Comparison of ENCODE assay signal across 8 mouse cellular contexts in the genomic region with DNA sequence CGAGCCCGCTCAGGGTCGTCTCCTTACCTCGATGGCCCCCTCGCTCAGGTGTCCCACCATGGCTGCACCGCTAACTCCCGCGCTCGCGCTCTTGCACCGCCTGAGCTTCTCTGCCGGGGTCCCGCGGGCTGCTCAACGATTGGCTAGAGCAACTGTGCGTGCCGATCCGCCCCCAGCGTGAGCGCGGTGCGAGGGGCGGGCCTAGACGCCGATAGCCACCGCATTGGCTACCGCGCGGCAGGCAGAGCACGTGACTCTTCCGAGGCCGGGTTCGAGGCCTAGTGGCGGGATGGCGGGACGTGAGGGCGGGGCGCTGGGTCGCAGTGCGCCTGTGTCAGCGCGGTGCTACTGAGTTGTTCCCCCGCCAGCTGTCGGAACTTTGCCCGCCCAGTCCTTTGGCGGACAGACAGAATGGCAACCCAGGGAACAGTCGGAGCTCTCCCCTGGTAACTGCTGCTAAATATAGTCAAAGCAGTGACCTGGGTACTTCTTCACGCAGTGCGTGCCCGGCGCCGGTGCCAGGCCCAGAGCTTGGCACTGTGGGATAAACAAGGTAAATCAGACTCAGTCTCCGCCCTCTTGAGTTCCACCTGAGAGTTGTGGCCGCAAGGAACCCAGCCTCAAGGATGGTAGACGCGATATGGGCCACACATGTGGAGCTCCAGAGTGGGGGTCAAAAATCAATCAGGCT. TPM values are rescaled to one million over a fixed set of nuclear protein-coding genes. Genes with fewer than 3 reads are reported as not detected.
DNase-seq lines count a peak whose midpoint lies in the region; ATAC-seq and TF ChIP-seq lines count a peak whose summit lies in the region.

A gene (minus strand): TSS at position 126 of the 691 bp plus-strand sequence.
A gene (plus strand): TSS at position 235 of the 691 bp plus-strand sequence.

- peak within 1 kb of the TSS; percentile 84 for H3K9ac ChIP-seq in embryonic facial prominence, embryonic 14.5 days (ENCODE audit: low read depth, low read length)
- peak within 1 kb of the TSS; percentile 80 for H3K9ac ChIP-seq in heart, adult 2 months (ENCODE audit: low read depth, low read length)
- peak within 1 kb of the TSS; percentile 87 for H3K9ac ChIP-seq in limb, embryonic 13.5 days
- H3K9ac ChIP-seq in midbrain, embryonic 16.5 days (ENCODE audit: low read depth, low read length), result peak within 1 kb of the TSS; percentile 82

- H3K9me3 ChIP-seq in embryonic facial prominence, embryonic 14.5 days (ENCODE audit: control insufficient read depth, low read length), result no peaks in the 10 kb centered on the region
- H3K9me3 ChIP-seq in limb, embryonic 13.5 days, result no peaks in the 10 kb centered on the region; the same call in 1 of the 2 replicates
- no peaks in the 10 kb centered on the region for H3K9me3 ChIP-seq in midbrain, embryonic 16.5 days (replicated peaks; ENCODE audit: control insufficient read depth, low read length, poor library complexity, severe bottlenecking)

- TF ChIP-seq POLR2A in heart, adult 2 months (IDR thresholded peaks at IDR 0.05; ENCODE audit: insufficient read depth, low read depth, low read length), result peak; percentile 67

- peak within 1 kb of the TSS; percentile 87 for H3K4me3 ChIP-seq in embryonic facial prominence, embryonic 14.5 days (ENCODE audit: low read depth, low read length)
- peak within 1 kb of the TSS; percentile 90 for H3K4me3 ChIP-seq in heart, adult 2 months
- H3K4me3 ChIP-seq in limb, embryonic 13.5 days, result peak within 1 kb of the TSS; percentile 86
- H3K4me3 ChIP-seq in midbrain, embryonic 16.5 days (ENCODE audit: low read depth, low read length), result peak within 1 kb of the TSS; percentile 98

- peak; percentile 100 for ATAC-seq in embryonic facial prominence, embryonic 14.5 days (ENCODE audit: low read depth)
- ATAC-seq in limb, embryonic 13.5 days (ENCODE audit: low FRiP score, low read depth), result peak; percentile 100
- peak; percentile 100 for ATAC-seq in midbrain, embryonic 16.5 days

- peaks cover 3% of the 10 kb centered on the region; the same call in 1 of the 2 replicates for H3K36me3 ChIP-seq in embryonic facial prominence, embryonic 14.5 days (ENCODE audit: control insufficient read depth, insufficient read depth, low read length)
- H3K36me3 ChIP-seq in heart, adult 2 months (ENCODE audit: control insufficient read depth, insufficient read depth, low read length), result no peaks in the 10 kb centered on the region
- peaks cover 9% of the 10 kb centered on the region for H3K36me3 ChIP-seq in limb, embryonic 13.5 days
- no peaks in the 10 kb centered on the region for H3K36me3 ChIP-seq in midbrain, embryonic 16.5 days (ENCODE audit: control insufficient read depth, insufficient read depth, low read length)

- H3K27me3 ChIP-seq in embryonic facial prominence, embryonic 14.5 days (replicated peaks; ENCODE audit: control insufficient read depth, insufficient read depth, low read length), result no peaks in the 10 kb centered on the region
- H3K27me3 ChIP-seq in heart, adult 2 months (ENCODE audit: control insufficient read depth, insufficient read depth, low read length), result no peaks in the 10 kb centered on the region
- H3K27me3 ChIP-seq in limb, embryonic 13.5 days, result no peaks in the 10 kb centered on the region
- H3K27me3 ChIP-seq in midbrain, embryonic 16.5 days (ENCODE audit: control insufficient read depth, insufficient read depth, low read depth, low read length), result no peaks in the 10 kb centered on the region

- no peak; the same call in 1 of the 2 replicates for TF ChIP-seq CTCF in heart, adult 2 months (IDR thresholded peaks at IDR 0.05)

- no peak for TF ChIP-seq EP300 in heart, adult 2 months (IDR thresholded peaks at IDR 0.05; ENCODE audit: insufficient read depth, low read depth, low read length)

- no peaks in the 10 kb centered on the region; the same call in 1 of the 2 replicates for H3K79me2 ChIP-seq in heart, adult 2 months (replicated peaks; ENCODE audit: control insufficient read depth, insufficient read depth, low read length)

- peaks cover 17% of the 10 kb centered on the region; the same call in 1 of the 2 replicates for H3K4me1 ChIP-seq in embryonic facial prominence, embryonic 14.5 days (ENCODE audit: control insufficient read depth, insufficient read depth, low read length)
- peaks cover 2% of the 10 kb centered on the region for H3K4me1 ChIP-seq in heart, adult 2 months (ENCODE audit: control insufficient read depth, insufficient read depth, low read length)
- peaks cover 41% of the 10 kb centered on the region for H3K4me1 ChIP-seq in limb, embryonic 13.5 days
- peaks cover 17% of the 10 kb centered on the region for H3K4me1 ChIP-seq in midbrain, embryonic 16.5 days (ENCODE audit: control insufficient read depth, insufficient read depth, low read length)

- intact Hi-C loops in heart, adult 2 months (cut with DNase I), result no loop called here

- H3K4me2 ChIP-seq in embryonic facial prominence, embryonic 14.5 days (ENCODE audit: low read depth, low read length), result peak within 1 kb of the TSS; percentile 86
- H3K4me2 ChIP-seq in limb, embryonic 13.5 days (replicated peaks), result peak within 1 kb of the TSS; percentile 83
- peak within 1 kb of the TSS; percentile 92 for H3K4me2 ChIP-seq in midbrain, embryonic 16.5 days (ENCODE audit: low read length)

- DNase-seq in 3T3-L1 (ENCODE audit: low read depth, low spot score), result peak; percentile 93
- peak; percentile 88 to 90 for DNase-seq in adrenal gland, postnatal 4 days (ENCODE audit: low spot score in 2 of 2)
- peak; percentile 98 for DNase-seq in embryonic facial prominence, embryonic 14.5 days (ENCODE audit: low spot score)
- DNase-seq in heart, adult 2 months, result peak; percentile 94 to 98
- peak; percentile 95 to 96 for DNase-seq in kidney, adult 8-10 months
- peak; percentile 88 to 96 for DNase-seq in spleen, postnatal 10 days (ENCODE audit: low spot score in 2 of 2)

- WGBS in embryonic facial prominence, embryonic 14.5 days, result under 1% methylated on average over 55 of the region's 56 CpGs
- WGBS in heart, adult 2 months, result under 1% methylated on average over 56 of the region's 56 CpGs
- WGBS in limb, embryonic 13.5 days, result under 1% methylated on average over 56 of the region's 56 CpGs
- under 1% methylated on average over 56 of the region's 56 CpGs for WGBS in midbrain, embryonic 16.5 days

- peak within 1 kb of the TSS; percentile 55 for H3K27ac ChIP-seq in embryonic facial prominence, embryonic 14.5 days (replicated peaks; ENCODE audit: low read depth, low read length)
- H3K27ac ChIP-seq in heart, adult 2 months, result peak within 1 kb of the TSS; percentile 89
- peak within 1 kb of the TSS; percentile 73 for H3K27ac ChIP-seq in limb, embryonic 13.5 days
- H3K27ac ChIP-seq in midbrain, embryonic 16.5 days (ENCODE audit: low read length), result no peak within 1 kb of the TSS

RNA-seq across cellular contexts. Expression of the first gene that starts in this region (rescaled TPM):
- 10 to 100 TPM; 87.2 to 93.7 TPM for total RNA-seq in adrenal gland, postnatal 4 days (2021)
- polyA plus RNA-seq in embryonic facial prominence, embryonic 14.5 days (2014; fragmentation: Nextera tagmentation; extraction: Ambion mirVana), result 85.0 and 85.8 TPM in 2 replicates
- total RNA-seq in heart, adult 2 months (2021), result 10 to 100 TPM; 54.8 to 60.7 TPM
- polyA plus RNA-seq in heart, adult 2 months (2012; rRNA removed), result 16.8 and 24.8 TPM in 2 replicates
- polyA plus RNA-seq in limb, embryonic 13.5 days (2015; fragmentation: Nextera tagmentation; extraction: Ambion mirVana), result 119 and 130 TPM in 2 replicates
- polyA plus RNA-seq in midbrain, embryonic 16.5 days (2015; fragmentation: Nextera tagmentation; extraction: Ambion mirVana), result 50.6 and 50.7 TPM in 2 replicates

RNA-seq across cellular contexts. Expression of the second gene that starts in this region (rescaled TPM):
- 10 to 100 TPM; 11.4 to 12.3 TPM for total RNA-seq in adrenal gland, postnatal 4 days (2021)
- polyA plus RNA-seq in embryonic facial prominence, embryonic 14.5 days (2014; fragmentation: Nextera tagmentation; extraction: Ambion mirVana), result 7.8 and 10.2 TPM in 2 replicates
- 1 to 10 TPM; 5.7 to 6.4 TPM for total RNA-seq in heart, adult 2 months (2021)
- polyA plus RNA-seq in heart, adult 2 months (2012; rRNA removed), result 3.2 and 3.9 TPM in 2 replicates
- polyA plus RNA-seq in limb, embryonic 13.5 days (2015; fragmentation: Nextera tagmentation; extraction: Ambion mirVana), result 16.9 and 20.1 TPM in 2 replicates
- polyA plus RNA-seq in midbrain, embryonic 16.5 days (2015; fragmentation: Nextera tagmentation; extraction: Ambion mirVana), result 17.3 TPM in 2 replicates
